Mouse (Mus musculus) left cerebral cortex, adult 9 months (tissue): Measurements from ENCODE around the gene Nav2.

Experiments
- DNase-seq, 2 experiments: peaks; one replicate each; pipeline ENCODE4 v3.0.0; 2022; ENCODE audit warnings: low spot score in 2 of 2

Gene Nav2

DNA sequence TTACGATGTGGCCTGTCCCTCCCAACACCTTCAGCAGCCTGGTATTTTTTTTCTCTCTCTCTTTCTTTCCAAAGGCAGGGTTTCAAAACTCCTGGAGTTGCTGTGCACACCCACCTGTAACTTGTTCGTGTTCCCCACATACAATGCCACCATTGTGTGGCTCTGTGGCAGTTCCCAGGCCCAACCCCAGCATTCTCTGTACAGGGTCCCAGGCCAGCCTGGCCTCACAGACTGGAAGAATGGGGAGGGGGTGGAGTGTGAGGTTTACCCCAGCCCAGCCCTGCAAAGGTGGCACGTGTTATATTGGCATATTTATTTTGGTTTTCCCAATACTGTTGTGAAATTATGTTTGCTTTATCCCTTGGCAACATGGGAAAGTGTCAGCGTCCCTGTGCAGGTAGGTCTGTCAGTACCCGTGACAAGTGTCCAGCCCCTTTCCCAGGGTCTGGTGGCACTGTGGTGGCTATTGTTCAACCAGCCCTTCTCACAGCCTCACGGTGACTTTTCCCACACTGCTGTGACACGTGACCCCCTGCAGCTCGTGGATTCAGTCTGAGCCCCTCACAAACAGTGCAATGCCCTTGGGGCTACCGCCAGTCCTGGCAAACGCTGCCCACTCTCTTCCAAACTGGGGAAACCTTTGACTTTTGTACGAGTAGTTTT lies 443.2 kb downstream of the Nav2 start:
- DNase-seq: no peak

DNA sequence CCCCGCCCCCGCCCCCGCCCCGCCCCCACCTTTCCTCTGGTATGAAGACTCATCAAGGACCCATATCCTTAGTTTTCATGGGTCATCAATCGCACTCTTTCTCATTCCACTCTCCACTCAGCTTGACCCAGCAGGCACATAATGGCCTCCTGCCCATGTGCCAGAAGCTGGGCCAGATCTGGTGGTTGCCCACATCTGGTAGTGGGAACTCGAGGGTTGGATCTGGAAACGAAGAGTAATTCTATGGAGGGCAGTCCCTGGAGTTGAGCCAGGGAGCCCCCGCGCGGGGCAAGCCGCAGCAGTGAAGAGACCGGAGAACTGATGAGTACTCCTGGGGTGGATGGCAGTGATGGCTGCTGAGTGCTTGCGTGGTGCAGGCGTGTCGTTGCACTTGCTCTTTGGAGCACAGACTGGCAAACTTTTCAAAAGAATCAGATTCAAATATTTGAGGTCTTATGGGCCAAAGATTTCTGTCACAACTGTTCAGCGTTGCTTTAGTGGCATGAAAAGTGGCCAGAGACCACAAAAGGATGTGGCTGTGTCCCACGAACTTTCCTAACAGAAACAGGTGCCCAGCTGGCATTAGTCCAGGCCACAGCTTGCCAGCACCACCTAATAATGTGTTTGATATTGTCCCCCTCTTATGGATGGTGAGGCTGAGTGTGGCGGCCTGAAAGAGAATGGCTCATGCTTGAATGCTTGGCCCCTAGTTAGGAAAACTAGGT lies 449.1 kb downstream of the Nav2 start:
- DNase-seq: no peak

DNA sequence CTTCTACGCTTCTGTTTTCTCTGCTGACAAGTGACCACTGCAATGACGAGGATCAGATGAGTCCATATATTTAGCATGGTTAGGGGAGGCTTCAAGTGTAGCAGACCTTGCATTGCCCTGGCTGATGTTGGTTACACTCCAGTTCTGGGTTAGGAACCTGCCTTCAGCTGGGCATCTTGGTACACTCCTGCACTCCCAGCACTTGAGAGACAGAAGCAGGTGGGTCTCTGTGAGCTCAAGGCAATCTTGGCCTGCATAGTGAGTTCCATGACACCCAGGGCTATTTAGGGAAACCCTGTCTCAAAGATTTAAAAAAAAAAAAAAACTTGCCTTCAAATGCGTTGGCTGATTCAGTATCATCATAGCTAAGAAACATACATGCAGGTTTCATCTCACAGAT lies 450.6 kb downstream of the Nav2 start:
- no peak for DNase-seq

DNA sequence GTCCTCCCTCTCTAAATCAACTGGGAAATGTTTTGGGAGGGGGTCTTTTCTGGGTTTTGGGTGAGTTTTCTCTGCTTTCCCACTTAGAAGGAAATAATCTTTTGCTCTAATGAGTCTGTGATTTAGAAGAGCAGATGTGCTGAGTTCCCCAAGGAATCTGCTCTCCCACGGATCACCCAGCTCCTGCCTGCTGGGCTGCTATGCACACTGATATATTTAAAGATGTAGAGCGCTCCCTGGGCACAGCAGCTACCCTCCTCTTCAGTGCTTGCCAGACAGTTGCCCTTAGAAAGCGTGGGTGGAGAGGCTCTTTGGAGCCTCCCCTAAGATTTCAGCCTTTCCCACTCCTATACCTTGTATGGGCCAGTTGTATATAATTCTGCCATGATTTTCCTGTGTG lies 452.1 kb downstream of the Nav2 start:
- peak; percentile 60 to 67 for DNase-seq

DNA sequence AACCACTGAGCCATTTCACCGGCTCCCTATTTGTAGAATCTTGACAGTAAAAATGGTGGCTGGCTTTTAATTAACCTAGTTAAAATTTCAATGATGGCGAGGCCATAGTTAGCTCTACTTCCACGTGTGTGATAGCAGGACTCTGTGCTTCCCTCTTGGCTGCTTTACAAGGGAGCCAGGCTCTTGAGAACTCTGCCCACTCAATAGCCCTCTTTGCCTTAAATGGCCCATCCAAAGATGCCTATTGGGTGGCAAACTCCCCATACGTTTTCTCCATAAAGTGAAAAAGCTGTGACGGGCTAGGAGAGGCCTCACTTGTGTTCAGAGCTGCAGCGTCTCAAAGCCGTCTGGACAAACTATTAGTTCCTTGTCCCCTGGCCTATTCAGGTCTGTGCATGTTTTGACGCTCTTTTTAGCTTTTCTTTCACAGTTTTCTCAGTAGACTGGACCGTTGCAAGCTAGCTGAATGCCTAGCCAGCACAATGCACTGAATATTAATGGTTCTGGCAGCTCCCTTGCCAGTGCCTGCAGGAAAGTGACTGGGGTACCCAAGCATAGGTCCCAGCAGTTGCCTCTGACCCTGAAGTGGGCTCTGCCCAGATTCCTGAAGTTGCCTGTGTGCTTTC lies 453.1 kb downstream of the Nav2 start:
- DNase-seq: no peak

DNA sequence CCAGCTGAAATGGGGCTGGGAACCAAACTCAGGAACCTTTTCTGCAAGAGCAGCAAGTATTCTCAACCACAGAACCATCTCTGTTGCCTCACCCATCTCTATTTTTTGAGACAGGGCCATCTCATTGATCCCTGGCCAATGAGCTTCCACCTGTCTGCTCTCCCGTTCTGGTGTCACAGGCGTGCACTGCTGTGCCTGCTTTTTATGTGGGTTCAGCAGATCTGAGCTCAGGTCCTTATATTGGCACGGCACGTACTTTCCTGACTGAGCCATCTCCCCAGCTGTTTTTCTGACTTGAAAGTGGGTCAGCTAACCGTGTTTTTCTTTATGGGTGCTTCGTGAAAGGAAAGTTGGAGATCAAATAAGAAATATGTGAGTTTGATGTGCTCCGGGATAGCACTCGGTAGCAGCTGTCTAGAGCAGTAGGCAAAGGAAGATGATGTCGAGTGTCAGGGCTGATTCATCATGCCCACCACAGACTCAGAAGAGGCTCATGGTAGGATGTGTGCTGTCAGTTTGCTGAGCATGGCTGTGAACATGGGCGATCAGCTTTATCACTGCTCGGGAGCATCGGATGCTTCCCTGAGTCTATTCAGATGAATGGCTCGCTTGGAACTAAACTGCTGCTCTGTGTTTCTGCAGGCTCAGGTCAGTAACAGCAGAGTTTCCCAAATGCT lies 456.1 kb downstream of the Nav2 start:
- no peak for DNase-seq

DNA sequence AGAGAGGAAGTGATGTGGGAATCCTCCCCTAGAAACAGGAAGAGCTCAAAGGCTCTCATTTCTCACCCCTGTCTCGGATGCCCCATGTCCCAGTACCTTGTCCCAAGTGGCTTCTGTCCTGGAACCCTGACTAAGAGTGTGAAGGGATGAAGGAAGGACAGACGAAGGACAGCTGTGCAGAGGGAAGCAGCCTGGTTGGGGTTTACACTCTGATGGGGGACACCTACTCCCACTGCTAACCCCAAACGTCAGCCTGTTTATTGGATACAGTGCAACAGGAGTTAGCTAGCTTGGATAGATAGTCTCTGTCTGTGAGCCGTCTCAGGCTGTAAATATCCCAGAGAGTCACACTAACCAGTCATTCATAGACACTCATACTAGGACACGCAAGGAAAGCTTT lies 460.1 kb downstream of the Nav2 start:
- DNase-seq: no peak

DNA sequence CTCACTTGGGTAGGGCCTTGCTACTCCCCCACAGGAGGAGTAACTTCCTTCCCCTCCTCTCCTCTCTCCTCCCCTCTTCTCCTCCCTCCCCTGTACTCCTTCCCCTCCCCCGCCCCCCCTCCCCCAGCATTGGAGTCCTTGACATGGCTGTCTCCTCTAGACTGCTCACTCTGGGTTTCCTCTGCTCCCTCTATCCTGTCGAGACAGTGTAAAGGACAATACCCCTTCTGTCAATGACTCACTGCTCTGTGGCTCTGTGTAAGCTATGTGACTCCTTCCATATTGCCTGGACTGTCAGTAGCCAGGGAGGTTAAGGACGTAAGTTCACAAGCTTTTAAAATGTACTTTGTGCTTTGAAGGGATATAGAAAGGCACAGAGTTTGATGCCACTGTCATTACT lies 460.5 kb downstream of the Nav2 start:
- DNase-seq: no peak

DNA sequence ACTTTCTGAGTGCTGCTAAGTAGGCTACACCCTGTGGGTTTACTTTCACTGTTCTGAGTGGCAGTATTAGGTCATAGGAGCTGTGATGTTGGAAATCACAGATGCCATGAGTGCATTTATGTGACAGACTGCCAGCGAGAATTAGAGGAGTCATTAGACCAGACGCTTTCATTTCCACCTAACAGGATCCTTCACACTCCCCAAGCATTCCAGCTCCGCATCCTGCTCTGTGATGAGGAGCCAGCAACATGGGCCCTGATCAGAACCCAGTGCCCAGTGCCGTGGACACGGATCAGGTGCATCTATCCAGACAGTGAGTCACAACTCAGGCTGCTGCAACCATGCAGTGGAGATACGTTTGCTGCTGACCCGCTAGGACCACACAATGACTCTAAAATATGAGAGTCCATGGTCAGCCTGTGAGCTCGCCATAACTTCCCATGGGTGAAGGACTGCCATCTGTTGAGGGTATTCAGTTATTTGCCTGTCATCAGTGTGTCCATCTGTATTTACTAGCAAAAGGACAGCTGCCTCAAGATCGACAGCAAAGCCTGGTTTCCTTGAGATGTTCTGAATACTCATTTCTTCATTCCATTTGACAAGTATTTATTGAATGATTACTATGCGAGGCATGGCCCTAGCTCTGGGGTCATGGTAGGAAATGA lies 461.4 kb downstream of the Nav2 start:
- DNase-seq: no peak

DNA sequence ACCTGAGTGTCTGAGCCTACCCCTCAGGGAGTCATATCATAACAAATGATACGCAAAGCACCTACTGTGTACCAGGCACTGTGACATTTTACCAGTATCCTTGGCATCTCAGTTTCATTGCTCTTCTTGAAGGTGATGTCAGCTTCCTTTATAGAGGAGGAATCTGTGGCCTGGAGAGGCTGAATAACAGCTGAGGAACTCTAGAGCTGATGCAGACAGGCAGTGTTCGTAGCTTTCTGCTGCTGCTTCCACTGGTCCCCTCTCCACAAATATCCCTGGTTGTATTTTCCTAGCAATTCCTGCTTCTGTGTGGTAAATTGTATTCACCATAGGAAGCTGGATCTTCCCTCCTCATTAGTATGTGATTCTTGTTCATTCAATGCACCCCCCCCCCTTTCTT lies 462.8 kb downstream of the Nav2 start:
- DNase-seq: no peak

DNA sequence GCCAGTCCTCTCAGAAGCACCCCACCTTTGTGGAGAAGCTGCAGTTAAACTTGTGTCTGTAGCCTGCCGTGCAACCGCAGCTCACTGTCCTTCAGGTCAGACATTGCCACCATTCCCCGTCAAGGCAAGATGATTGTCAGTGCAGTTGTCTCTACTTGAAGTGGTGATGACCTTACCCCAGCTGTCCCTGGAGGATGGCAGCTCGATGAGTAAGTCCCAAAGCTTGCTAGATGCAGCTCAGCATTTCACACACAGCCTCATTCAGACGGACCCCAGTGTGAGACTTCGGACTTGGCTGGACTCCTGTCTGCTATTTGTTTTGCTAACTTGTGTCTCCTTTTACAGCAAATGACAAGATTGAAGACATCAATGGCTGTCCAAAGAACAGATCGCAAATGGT lies 463.5 kb downstream of the Nav2 start:
- no peak for DNase-seq

DNA sequence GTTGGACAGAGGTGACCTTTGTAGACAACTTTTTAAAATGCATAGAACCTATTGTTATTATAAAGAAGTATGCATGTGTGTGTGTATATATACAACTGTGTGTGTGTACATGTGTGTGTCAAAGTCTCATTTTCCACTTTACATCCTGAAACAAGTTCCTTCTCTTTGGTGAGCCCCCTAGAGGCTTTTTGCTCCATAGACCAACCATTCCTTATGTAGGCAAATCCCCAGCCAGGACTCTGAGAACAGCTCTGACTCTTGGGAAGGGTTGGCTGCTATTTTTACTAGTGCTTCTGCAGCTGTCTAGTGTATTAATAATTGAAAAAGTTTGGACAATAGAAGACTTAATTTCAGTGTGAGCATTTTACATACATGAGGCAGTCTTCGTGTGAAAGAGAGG lies 464.7 kb downstream of the Nav2 start:
- DNase-seq: no peak

DNA sequence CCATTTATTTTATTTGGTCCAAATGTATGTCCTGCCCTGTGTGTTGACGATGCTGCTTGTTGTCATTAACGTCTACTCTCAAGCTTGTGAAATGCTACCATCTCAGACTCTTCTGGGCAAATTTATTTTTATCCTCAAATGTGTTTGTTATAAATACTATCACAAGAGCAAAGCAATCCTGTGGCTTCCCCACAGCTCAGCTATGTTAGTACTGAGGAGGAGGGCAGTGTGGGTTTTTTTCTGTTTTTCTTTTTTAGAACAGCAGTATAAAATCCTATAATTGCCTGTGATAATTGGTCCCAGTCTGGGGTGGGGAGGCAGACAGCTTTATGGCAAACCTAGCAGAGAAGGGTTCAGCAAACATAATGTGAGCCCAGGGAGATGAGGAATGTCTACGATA lies 465.1 kb downstream of the Nav2 start:
- no peak for DNase-seq

DNA sequence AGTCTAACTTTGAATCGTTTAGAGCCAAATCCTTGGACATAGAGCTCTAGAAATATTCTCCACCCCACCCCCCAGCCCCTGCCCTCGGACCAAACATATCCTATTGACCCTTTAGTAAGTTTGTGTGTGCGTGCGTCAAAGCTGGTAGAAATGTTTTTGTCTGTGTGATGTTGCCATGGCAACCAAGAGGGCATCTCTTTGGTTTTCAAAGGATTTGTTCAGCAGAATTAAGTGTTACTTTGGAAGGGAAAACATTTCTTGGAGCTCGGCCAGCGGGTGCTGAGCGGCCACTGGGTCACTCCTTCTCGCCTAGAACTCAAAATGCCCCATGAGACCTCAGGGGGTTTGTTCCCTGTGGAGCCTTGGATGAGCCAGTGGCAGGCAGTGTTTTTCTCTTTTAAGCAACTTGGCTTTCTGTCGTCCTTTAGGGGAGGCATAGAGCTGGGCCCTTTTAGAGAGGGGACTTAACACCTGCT lies 467.0 kb downstream of the Nav2 start:
- DNase-seq: no peak

DNA sequence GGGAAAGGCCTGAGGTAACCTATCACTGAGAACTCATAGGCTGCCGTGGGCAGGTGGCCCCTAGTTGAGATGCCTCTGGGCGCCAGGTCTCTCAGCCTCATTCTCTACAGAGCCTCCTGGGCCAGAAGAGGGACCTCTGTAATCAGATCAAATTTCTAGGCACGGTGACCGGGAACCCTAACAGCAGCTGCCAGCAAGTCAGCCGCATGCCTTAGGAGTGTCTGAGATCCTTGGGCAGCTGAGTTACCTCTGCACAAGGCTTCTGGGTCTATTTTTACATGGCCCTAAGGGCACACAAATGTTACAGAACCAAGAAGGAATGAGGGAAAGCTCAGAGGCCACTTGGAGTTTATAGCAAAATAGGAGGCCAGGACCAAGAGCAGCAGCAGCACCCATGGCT lies 470.1 kb downstream of the Nav2 start:
- DNase-seq: no peak

DNA sequence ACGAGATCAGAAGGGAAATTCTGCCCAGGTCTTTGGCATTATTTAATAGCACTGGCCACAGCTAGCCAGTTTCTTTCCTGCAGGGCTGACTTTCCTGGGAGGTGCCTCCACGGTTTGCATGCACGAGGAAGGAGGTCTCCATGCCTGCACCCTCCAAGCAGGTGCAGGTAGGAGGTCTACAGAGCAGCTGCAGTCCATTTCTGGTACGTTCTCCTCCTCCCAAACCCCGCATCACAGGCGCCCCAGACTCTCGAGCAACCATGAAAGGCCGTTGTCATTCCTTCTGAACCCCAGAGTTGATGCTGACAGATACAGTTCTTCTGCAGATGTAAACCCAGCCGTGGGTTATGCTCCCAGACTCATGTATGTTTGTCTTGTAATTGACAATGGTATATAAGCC lies 472.4 kb downstream of the Nav2 start:
- no peak for DNase-seq

DNA sequence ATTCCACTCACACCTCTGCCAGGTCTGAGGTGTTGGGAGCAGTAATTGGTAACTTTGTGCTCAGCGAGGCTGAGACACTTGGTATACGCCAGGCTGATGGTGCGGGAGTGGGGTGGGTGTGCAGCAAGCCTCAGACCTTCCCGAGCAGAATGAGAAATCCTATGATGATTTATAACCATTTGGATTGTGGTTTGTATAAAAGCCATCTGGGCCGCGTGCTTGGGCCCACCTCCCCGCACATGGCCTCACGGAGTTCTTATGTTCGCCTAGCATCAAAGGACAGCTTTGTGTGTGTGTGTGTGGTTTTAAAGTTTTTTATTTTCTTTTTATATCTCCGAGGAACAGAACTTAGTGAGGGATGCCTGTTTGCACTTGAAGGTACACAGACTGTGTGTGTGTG lies 474.4 kb downstream of the Nav2 start:
- no peak for DNase-seq

DNA sequence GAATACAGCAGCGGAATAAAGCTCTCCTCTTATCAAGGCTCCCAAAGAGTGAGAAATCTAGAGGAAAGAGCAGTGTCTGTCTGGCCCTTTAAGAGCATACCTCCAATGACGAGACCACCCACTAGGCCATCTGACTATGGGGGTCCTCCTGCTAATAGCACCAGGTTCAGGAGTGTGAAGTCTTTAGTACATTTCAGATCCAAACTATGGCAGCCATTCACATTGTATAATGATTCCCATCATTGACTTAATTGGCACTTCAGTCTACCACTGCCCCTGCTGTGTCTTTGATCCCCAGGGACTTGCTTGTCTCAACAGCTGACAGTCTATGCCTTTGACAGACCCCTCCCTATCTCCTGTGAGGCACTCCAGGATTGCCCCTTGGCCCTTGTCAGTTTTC lies 479.6 kb downstream of the Nav2 start:
- no peak for DNase-seq

DNA sequence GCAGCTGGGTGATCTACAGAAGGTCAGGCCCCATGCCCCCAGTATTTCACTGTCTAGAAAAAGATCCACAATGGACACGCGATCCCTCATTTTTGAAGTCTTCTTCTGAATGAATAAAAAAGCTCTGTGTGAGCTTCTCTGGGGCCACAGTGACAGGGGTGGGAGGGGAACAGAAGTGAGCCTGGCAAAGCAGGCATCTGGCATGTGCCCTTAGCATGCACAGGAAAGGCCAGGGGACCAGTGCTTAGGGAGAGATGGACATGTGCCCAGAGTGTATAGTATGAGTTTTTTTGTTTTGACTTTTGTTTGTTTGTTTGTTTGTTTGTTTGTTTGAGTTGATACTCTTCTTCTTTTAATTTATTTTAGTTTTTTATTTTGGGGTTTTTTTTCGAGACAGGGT lies 481.8 kb downstream of the Nav2 start:
- DNase-seq: no peak

DNA sequence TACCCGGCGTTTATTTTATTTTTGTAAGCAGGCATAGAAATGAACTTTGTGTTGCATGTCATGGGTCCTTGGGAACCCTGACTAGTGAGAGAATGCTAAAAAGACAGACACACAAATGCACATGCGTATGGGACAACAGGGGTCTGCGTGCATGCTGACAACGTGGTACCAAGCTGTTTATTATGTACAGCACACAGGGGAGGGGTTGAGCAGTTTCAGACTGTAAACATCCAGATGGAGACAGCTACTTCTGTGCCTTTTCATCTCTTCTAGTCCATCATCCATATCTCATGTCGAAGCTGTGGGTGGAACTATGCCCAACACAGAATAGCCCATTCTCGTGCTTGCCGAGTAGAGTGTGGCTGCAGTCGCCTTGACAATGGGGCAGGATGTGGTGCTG lies 482.3 kb downstream of the Nav2 start:
- no peak for DNase-seq

DNA sequence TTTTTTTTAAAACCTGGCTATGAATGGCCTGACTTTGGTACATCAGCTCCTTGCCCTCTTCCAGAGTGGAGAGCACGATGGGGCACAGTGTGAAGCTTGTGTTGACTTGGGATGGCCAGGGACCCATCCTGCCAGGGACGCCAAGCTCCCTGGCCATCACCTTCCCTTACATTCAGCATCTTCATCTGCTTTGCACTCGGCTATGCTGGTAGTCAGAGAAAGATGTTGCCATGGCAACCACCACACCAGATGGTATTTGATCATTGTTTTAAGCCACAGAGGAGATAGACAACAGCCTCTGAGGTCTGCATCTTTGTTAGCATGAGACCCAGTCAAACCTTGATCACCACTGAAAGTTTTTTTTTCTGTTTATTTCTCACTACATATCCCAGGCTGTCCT lies 483.7 kb downstream of the Nav2 start:
- peak in 1 of 2 experiments; percentile 75 for DNase-seq

DNA sequence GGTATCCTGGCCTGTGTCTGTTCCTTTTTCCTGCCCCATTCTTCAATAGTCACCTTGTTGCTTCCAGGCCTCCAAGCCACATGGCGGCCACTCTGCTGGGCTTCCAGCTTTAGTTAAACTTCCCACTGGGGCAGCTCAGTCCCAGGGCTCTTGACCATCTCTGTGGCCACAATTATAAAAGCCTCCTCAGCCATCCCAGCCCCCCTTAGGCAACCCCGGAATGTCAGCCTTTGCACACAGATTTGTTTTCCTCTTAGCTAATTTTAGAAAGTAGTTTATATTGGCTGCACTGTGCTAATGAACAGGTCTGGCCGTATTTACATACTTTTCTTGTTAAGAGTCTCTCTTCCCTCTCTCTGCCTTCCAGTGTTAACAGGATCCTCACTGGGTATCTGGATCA lies 484.3 kb downstream of the Nav2 start:
- no peak for DNase-seq
